Mouse (Mus musculus): ENCODE data around the gene Nfkbil1. TPM values are rescaled to one million over a fixed set of nuclear protein-coding genes. Genes with fewer than 3 reads are reported as not detected.

Gene Nfkbil1
- total and polyA plus RNA-seq, 3 experiments = 15.2 to 25.9 (median 22.0) TPM

- H3K27ac ChIP-seq (ENCODE audit: insufficient read depth, low read depth) = peak overlapping the region; percentile 31; the same call in 1 of the 2 replicates
- H3K9ac ChIP-seq (ENCODE audit: insufficient read depth, low read depth) = peak overlapping the region; percentile 59
- no peaks in the 10 kb centered on the region for H3K79me2 ChIP-seq (replicated peaks; ENCODE audit: control insufficient read depth, extremely low read depth, insufficient read depth, poor library complexity, severe bottlenecking)
- H3K27me3 ChIP-seq (replicated peaks) = no peaks in the 10 kb centered on the region
- H3K4me1 ChIP-seq (ENCODE audit: control insufficient read depth in 1 of 2, insufficient read depth in 2 of 2) = peaks cover 24 to 68% of the 10 kb centered on the region in 2 experiments
- H3K36me3 ChIP-seq (replicated peaks in 1 of 2; ENCODE audit: control insufficient read depth in 1 of 2, insufficient read depth in 1 of 2, low read length in 1 of 2) = peaks cover 0 to 11% of the 10 kb centered on the region in 2 experiments
- H3K4me2 ChIP-seq (ENCODE audit: insufficient read depth, low read depth, poor library complexity, severe bottlenecking) = peak overlapping the region; percentile 81
- TF ChIP-seq MYC (IDR thresholded peaks at IDR 0.05; ENCODE audit: low read depth, low read length) (peak; percentile 41; the same call in 1 of the 2 replicates), HCFC1 (IDR thresholded peaks at IDR 0.05; ENCODE audit: low read depth, low read length) (peak; percentile 44), MXI1 (IDR thresholded peaks at IDR 0.05; ENCODE audit: low read depth, low read length) (0 out of 2 replicates have a peak, but pooled peaks have one; percentile 21), TCF12 (IDR thresholded peaks at IDR 0.05; ENCODE audit: low read depth, low read length) (no peak), MEF2A (IDR thresholded peaks at IDR 0.05; ENCODE audit: borderline replicate concordance, low read depth, low read length) (no peak), BHLHE40 (IDR thresholded peaks at IDR 0.05; ENCODE audit: low read depth, low read length) (0 out of 2 replicates have a peak, but pooled peaks have one; percentile 13), MAFK (IDR thresholded peaks at IDR 0.05; ENCODE audit: insufficient replicate concordance, low read length) (no peak), CHD1 (IDR thresholded peaks at IDR 0.05; ENCODE audit: low read depth, low read length) (no peak), JUN (IDR thresholded peaks at IDR 0.05; ENCODE audit: insufficient read depth, low read depth, low read length) (no peak), POLR2A (IDR thresholded peaks at IDR 0.05; ENCODE audit: low read depth, low read length) (peak; percentile 54), CHD2 (IDR thresholded peaks at IDR 0.05; ENCODE audit: low read length) (0 out of 2 replicates have a peak, but pooled peaks have one; percentile 17), MAX (IDR thresholded peaks at IDR 0.05; ENCODE audit: low read length) (no peak), USF2 (conservative IDR thresholded peaks at IDR 0.05; ENCODE audit: low read depth, low read length) (no peak), E2F4 (IDR thresholded peaks at IDR 0.05; ENCODE audit: insufficient replicate concordance, low read depth, low read length) (no peak), SIN3A (IDR thresholded peaks at IDR 0.05; ENCODE audit: low read length) (peak; percentile 88), TBP (conservative IDR thresholded peaks at IDR 0.05; ENCODE audit: low read depth, low read length) (0 out of 2 replicates have a peak, but pooled peaks have one; percentile 52), ELF1 (IDR thresholded peaks at IDR 0.05; ENCODE audit: low read depth, low read length) (peak; percentile 73), ETS1 (conservative IDR thresholded peaks at IDR 0.05; ENCODE audit: low read depth, low read length) (no peak), CTCF (conservative IDR thresholded peaks at IDR 0.05 in 1 of 2, IDR thresholded peaks at IDR 0.05 in 1 of 2; ENCODE audit: low read depth in 2 of 2, low read length in 2 of 2) (no peak), KAT2A (IDR thresholded peaks at IDR 0.05; ENCODE audit: insufficient replicate concordance, low read length) (no peak)
- H3K9me3 ChIP-seq (replicated peaks; ENCODE audit: low read length) = no peaks in the 10 kb centered on the region
- in situ Hi-C loops (cut with MboI; ENCODE audit: low pct_ligation_motif_present, low pct_unique_long_range_greater_than_20kb, low sequenced_read_pairs) = no loop called here
- dilution Hi-C loops (cut with MboI; ENCODE audit: extremely low pct_ligation_motif_present, extremely low pct_unique_long_range_greater_than_20kb, low sequenced_read_pairs) = no loop called here
- peak; percentile 88 for DNase-seq (ENCODE audit: extremely low read depth)
- peak overlapping the region; percentile 48 to 60 (median 54) for H3K4me3 ChIP-seq (replicated peaks in 1 of 3; ENCODE audit: low read depth in 2 of 3, low read length in 2 of 3, poor library complexity in 1 of 3)
These were observed 49.7 kb downstream of the Nfkbil1 start for GRCm38 (mm10) chr17:35185639-35186611.
